Mouse (Mus musculus): Measurements from ENCODE around the gene Grhl3. TPM values are rescaled to one million over a fixed set of nuclear protein-coding genes. Genes with fewer than 3 reads are reported as not detected.

The Grhl3 gene
- polyA plus RNA-seq, 1 experiment = 0.28 TPM

- H3K27me3 ChIP-seq (replicated peaks; ENCODE audit: control insufficient read depth, insufficient read depth, low read length) = no peaks in the 10 kb centered on the region
- no peaks in the 10 kb centered on the region; the same call in 1 of the 2 replicates for H3K36me3 ChIP-seq (ENCODE audit: control insufficient read depth, insufficient read depth, low read length)
- TF ChIP-seq POLR2A (IDR thresholded peaks at IDR 0.05; ENCODE audit: low read depth, low read length) (no peak), CTCF (conservative IDR thresholded peaks at IDR 0.05; ENCODE audit: insufficient read depth, insufficient read length, low read depth, low read length) (0 out of 2 replicates have a peak, but pooled peaks have one; percentile 20)
- under 1% methylated on average over 33 of the region's 33 CpGs for WGBS
- DNase-seq = peak; percentile 55
- H3K27ac ChIP-seq (ENCODE audit: insufficient read depth, low read depth, low read length) = peak overlapping the region; percentile 59; the same call in 1 of the 2 replicates
- peaks cover 7% of the 10 kb centered on the region; the same call in 1 of the 2 replicates for H3K4me1 ChIP-seq (ENCODE audit: control insufficient read depth, insufficient read depth, low read length)
- H3K4me3 ChIP-seq (ENCODE audit: insufficient read depth, low read depth, low read length) = peak overlapping the region; percentile 78
Observed at GRCm38 (mm10) chr4:135493691-135494520, 79.5 kb downstream of the Grhl3 start.

DNA sequence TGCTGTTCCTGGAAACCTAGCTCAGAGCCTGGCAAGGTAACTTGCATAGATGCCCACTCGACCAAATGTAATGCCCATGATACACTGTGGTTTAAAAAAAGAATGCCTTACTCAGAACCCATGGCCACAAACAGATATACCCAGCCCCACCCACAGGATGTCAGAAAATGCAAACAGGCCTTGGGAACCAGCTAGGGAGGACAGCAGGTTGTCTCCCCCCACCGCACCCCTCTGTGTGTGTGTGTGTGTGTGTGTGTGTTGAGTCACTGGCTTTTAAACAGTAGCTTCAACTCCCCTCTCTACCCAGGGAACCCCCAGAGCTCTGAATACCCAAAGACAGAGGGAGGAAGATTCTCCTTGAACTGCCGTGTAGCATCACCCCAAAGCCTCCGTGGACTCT, 80.2 kb downstream of the Grhl3 start:
- no peak overlapping the region for H3K27ac ChIP-seq (ENCODE audit: insufficient read depth, low read depth, low read length)
- no peaks in the 10 kb centered on the region for H3K27me3 ChIP-seq (replicated peaks; ENCODE audit: control insufficient read depth, insufficient read depth, low read length)
- DNase-seq = no peak
- 44% methylated on average over 4 of the region's 4 CpGs for WGBS
- no peak for TF ChIP-seq CTCF (conservative IDR thresholded peaks at IDR 0.05; ENCODE audit: insufficient read depth, insufficient read length, low read depth, low read length)
- no peak for TF ChIP-seq POLR2A (IDR thresholded peaks at IDR 0.05; ENCODE audit: low read depth, low read length)
- peaks cover 7% of the 10 kb centered on the region; the same call in 1 of the 2 replicates for H3K4me1 ChIP-seq (ENCODE audit: control insufficient read depth, insufficient read depth, low read length)
- H3K36me3 ChIP-seq (ENCODE audit: control insufficient read depth, insufficient read depth, low read length) = no peaks in the 10 kb centered on the region; the same call in 1 of the 2 replicates
- H3K4me3 ChIP-seq (ENCODE audit: insufficient read depth, low read depth, low read length) = peak overlapping the region; percentile 78

Other genes with a start within 250 kb of the Grhl3 start
- gene Srrm1, start 220.3 kb downstream of the Grhl3 start, polyA plus RNA-seq (2012; rRNA removed) = 17.1 and 21.6 TPM in 2 replicates
- gene Ncmap, start 175.4 kb downstream of the Grhl3 start, polyA plus RNA-seq (2012; rRNA removed) = 0.75 and 0.88 TPM in 2 replicates
- gene Rcan3, start 139.8 kb downstream of the Grhl3 start, polyA plus RNA-seq (2012; rRNA removed) = 13.2 and 13.4 TPM in 2 replicates
- gene Stpg1, start 78.8 kb downstream of the Grhl3 start, polyA plus RNA-seq (2012; rRNA removed) = 0.24 and 0.41 TPM in 2 replicates
- gene Nipal3, start 78.6 kb downstream of the Grhl3 start, polyA plus RNA-seq (2012; rRNA removed) = 31.0 and 38.8 TPM in 2 replicates
- 2.2 TPM in 2 replicates for gene Ifnlr1, start 112.7 kb upstream of the Grhl3 start, polyA plus RNA-seq (2012; rRNA removed)
- gene Il22ra1, start 154.5 kb upstream of the Grhl3 start, polyA plus RNA-seq (2012; rRNA removed) = 3.0 and 4.1 TPM in 2 replicates
- gene Myom3, start 186.1 kb upstream of the Grhl3 start, polyA plus RNA-seq (2012; rRNA removed) = 0.10 and 1.5 TPM in 2 replicates